Comparison of ENCODE assay signal across 9 mouse cellular contexts in genomic region chr1:93010731-93011130, GRCm38 (mm10). TPM values are rescaled to one million over a fixed set of nuclear protein-coding genes. Genes with fewer than 3 reads are reported as not detected.
DNase-seq lines count a peak whose midpoint lies in the region; ATAC-seq and TF ChIP-seq lines count a peak whose summit lies in the region.
"Had no signal": no experiment of that assay in that cellular context is flagged by ENCODE, and none has a peak within 500 bp of the region (broad histone marks: within the 10 kb centered on the region; RNA-seq: fewer than 3 reads in every experiment).

No protein-coding gene starts in this region.

- H3K36me3 ChIP-seq in hindbrain, embryonic 10.5 days: no peaks in the 10 kb centered on the region
- 0 out of 2 replicates have a peak, but pooled peaks cover 6% of the 10 kb centered on the region for H3K36me3 ChIP-seq in hindbrain, embryonic 12.5 days
- no peaks in the 10 kb centered on the region for H3K36me3 ChIP-seq in CH12.LX (replicated peaks in 1 of 2; ENCODE audit: control insufficient read depth in 1 of 2, insufficient read depth in 1 of 2, low read length in 1 of 2)
- no peaks in the 10 kb centered on the region for H3K36me3 ChIP-seq in limb, embryonic 11.5 days (ENCODE audit: control insufficient read depth, insufficient read depth, low read length)

- TF ChIP-seq EP300 in CH12.LX (IDR thresholded peaks at IDR 0.05; ENCODE audit: low read length): no peak

- H3K4me2 ChIP-seq in hindbrain, embryonic 12.5 days (replicated peaks): no peak overlapping the region
- H3K4me2 ChIP-seq in CH12.LX (ENCODE audit: insufficient read depth, low read depth, poor library complexity, severe bottlenecking): no peak overlapping the region
- H3K4me2 ChIP-seq in limb, embryonic 11.5 days (ENCODE audit: low read depth, severe bottlenecking): no peak overlapping the region

- H3K9ac ChIP-seq in hindbrain, embryonic 12.5 days: no peak overlapping the region
- H3K9ac ChIP-seq in CH12.LX (ENCODE audit: insufficient read depth, low read depth): no peak overlapping the region
- no peak overlapping the region for H3K9ac ChIP-seq in limb, embryonic 11.5 days (ENCODE audit: low read length)

- peak; percentile 26 to 68; a peak in 2 of 4 replicates for TF ChIP-seq CTCF in CH12.LX (conservative IDR thresholded peaks at IDR 0.05 in 1 of 2, IDR thresholded peaks at IDR 0.05 in 1 of 2; ENCODE audit: low read depth in 2 of 2, low read length in 2 of 2)
- peak; percentile 64 for TF ChIP-seq CTCF in brain, embryonic 14.5 days (IDR thresholded peaks at IDR 0.05; ENCODE audit: borderline replicate concordance, extremely low read depth, insufficient read depth, insufficient read length)

- no peak for ATAC-seq in hindbrain, embryonic 12.5 days (ENCODE audit: low FRiP score)
- no peak for ATAC-seq in limb, embryonic 11.5 days (ENCODE audit: insufficient number of reproducible peaks, low FRiP score, low TSS enrichment, low read depth)

- no peak for TF ChIP-seq POLR2A in CH12.LX (IDR thresholded peaks at IDR 0.05; ENCODE audit: low read depth, low read length)
- TF ChIP-seq POLR2A in brain, embryonic 14.5 days (IDR thresholded peaks at IDR 0.05; ENCODE audit: borderline replicate concordance, extremely low read depth, insufficient read depth, insufficient read length, poor library complexity, severe bottlenecking): no peak

- no peaks in the 10 kb centered on the region for H3K9me3 ChIP-seq in hindbrain, embryonic 10.5 days
- H3K9me3 ChIP-seq in hindbrain, embryonic 12.5 days (replicated peaks): no peaks in the 10 kb centered on the region
- H3K9me3 ChIP-seq in CH12.LX (replicated peaks; ENCODE audit: low read length): no peaks in the 10 kb centered on the region
- no peaks in the 10 kb centered on the region for H3K9me3 ChIP-seq in limb, embryonic 11.5 days (ENCODE audit: control insufficient read depth, low read length)

- TF ChIP-seq RAD21 in CH12.LX (IDR thresholded peaks at IDR 0.05; ENCODE audit: low read depth, low read length): peak; percentile 19

- H3K27ac ChIP-seq in hindbrain, embryonic 10.5 days: no peak overlapping the region
- no peak overlapping the region for H3K27ac ChIP-seq in hindbrain, embryonic 12.5 days
- H3K27ac ChIP-seq in CH12.LX (ENCODE audit: insufficient read depth, low read depth): no peak overlapping the region
- H3K27ac ChIP-seq in limb, embryonic 11.5 days (replicated peaks; ENCODE audit: low read depth, low read length): no peak overlapping the region

- no peaks in the 10 kb centered on the region for H3K79me2 ChIP-seq in CH12.LX (replicated peaks; ENCODE audit: control insufficient read depth, extremely low read depth, insufficient read depth, poor library complexity, severe bottlenecking)

- dilution Hi-C loops in CH12.LX (cut with MboI; ENCODE audit: extremely low pct_ligation_motif_present, extremely low pct_unique_long_range_greater_than_20kb, low sequenced_read_pairs): no loop called here

- WGBS in hindbrain, embryonic 10.5 days: 36% methylated on average over 3 of the region's 3 CpGs
- 26% methylated on average over 3 of the region's 3 CpGs for WGBS in hindbrain, embryonic 12.5 days
- 39% methylated on average over 3 of the region's 3 CpGs for WGBS in limb, embryonic 11.5 days

- H3K27me3 ChIP-seq in hindbrain, embryonic 10.5 days (ENCODE audit: insufficient read depth, poor library complexity, severe bottlenecking): no peaks in the 10 kb centered on the region
- no peaks in the 10 kb centered on the region for H3K27me3 ChIP-seq in hindbrain, embryonic 12.5 days
- H3K27me3 ChIP-seq in CH12.LX (replicated peaks): no peaks in the 10 kb centered on the region
- H3K27me3 ChIP-seq in limb, embryonic 11.5 days (ENCODE audit: control insufficient read depth, insufficient read depth, low read length): no peaks in the 10 kb centered on the region

- peak; percentile 33 for DNase-seq in hindbrain, embryonic 10.5 days (ENCODE audit: low spot score)
- peak; percentile 51 for DNase-seq in CH12.LX (ENCODE audit: extremely low read depth)
- peak; percentile 15 for DNase-seq in brain, embryonic 14.5 days (ENCODE audit: low read depth)
- DNase-seq in limb, embryonic 11.5 days (ENCODE audit: low spot score): peak; percentile 59
- peak; percentile 75 for DNase-seq in testis, postnatal 10 days (ENCODE audit: low spot score)
- DNase-seq in cerebellum, adult 9-11 months: no peak
- DNase-seq in layer of hippocampus, postnatal 14 days (ENCODE audit: low spot score in 2 of 2): no peak

- no peaks in the 10 kb centered on the region for H3K4me1 ChIP-seq in hindbrain, embryonic 10.5 days (replicated peaks)
- H3K4me1 ChIP-seq in hindbrain, embryonic 12.5 days: no peaks in the 10 kb centered on the region
- H3K4me1 ChIP-seq in CH12.LX (ENCODE audit: control insufficient read depth in 1 of 2, insufficient read depth in 2 of 2): peaks cover 25 to 74% of the 10 kb centered on the region in 2 experiments
- H3K4me1 ChIP-seq in limb, embryonic 11.5 days (ENCODE audit: control insufficient read depth, insufficient read depth, low read length): no peaks in the 10 kb centered on the region

- in situ Hi-C loops in CH12.LX (cut with MboI; ENCODE audit: low pct_ligation_motif_present, low pct_unique_long_range_greater_than_20kb, low sequenced_read_pairs): loop anchor here (5.0 kb wide), 2 partner anchors 53 to 72 kb away; no protein-coding TSS in a partner anchor

- H3K4me3 ChIP-seq in hindbrain, embryonic 10.5 days: no peak overlapping the region
- no peak overlapping the region for H3K4me3 ChIP-seq in hindbrain, embryonic 12.5 days
- no peak overlapping the region for H3K4me3 ChIP-seq in CH12.LX (replicated peaks in 1 of 3; ENCODE audit: low read depth in 2 of 3, low read length in 2 of 3, poor library complexity in 1 of 3)
- no peak overlapping the region for H3K4me3 ChIP-seq in limb, embryonic 11.5 days (ENCODE audit: low read depth, low read length)

TF ChIP-seq in CH12.LX, 34 proteins besides CTCF, POLR2A, EP300 and RAD21:
- TF ChIP-seq SMC3 (IDR thresholded peaks at IDR 0.05; ENCODE audit: low read depth, low read length): peak; percentile 54
- no peak for TF ChIP-seq MAFK (IDR thresholded peaks at IDR 0.05; ENCODE audit: insufficient replicate concordance, low read length)
- no peak for TF ChIP-seq PAX5 (IDR thresholded peaks at IDR 0.05; ENCODE audit: low read length)
- 0 out of 2 replicates have a peak, but pooled peaks have one; percentile 44 for TF ChIP-seq MAZ (IDR thresholded peaks at IDR 0.05; ENCODE audit: low read depth, low read length)
- no peak for TF ChIP-seq ELF1 (IDR thresholded peaks at IDR 0.05; ENCODE audit: low read depth, low read length)

RNA-seq across cellular contexts. Expression of gene Aqp12, which starts 4.6 kb away (rescaled TPM):
- polyA plus RNA-seq in hindbrain, embryonic 10.5 days (2016; fragmentation: Nextera tagmentation; extraction: Ambion mirVana): not detected in 2 replicates
- polyA plus RNA-seq in hindbrain, embryonic 12.5 days (2016; fragmentation: Nextera tagmentation; extraction: Ambion mirVana): not detected in 2 replicates
- total RNA-seq in CH12.LX (2012; rRNA removed) (not detected in 2 replicates), CH12.LX (2014; rRNA removed) (not detected in 2 replicates)
- not detected in 2 replicates for polyA plus RNA-seq in CH12.LX (2012; ENCODE audit: insufficient read length, low read depth)
- not detected in 2 replicates for polyA plus RNA-seq in brain, embryonic 14.5 days (2012; rRNA removed)
- not detected in 2 replicates for polyA plus RNA-seq in limb, embryonic 11.5 days (2014; fragmentation: Nextera tagmentation; extraction: Ambion mirVana)
- not detected for total RNA-seq in layer of hippocampus, postnatal 14 days (2021)
- total RNA-seq: layer of hippocampus, postnatal 10 days had no signal

Comparison
In these comparisons a context has a peak if more than half of its experiments do, and no peak if none do; other contexts are left out.
1. DNase-seq: peak in hindbrain, embryonic 10.5 days (single experiment), CH12.LX (single experiment), brain, embryonic 14.5 days (single experiment), limb, embryonic 11.5 days (single experiment) and testis, postnatal 10 days (single experiment); none in cerebellum, adult 9-11 months (single experiment) and layer of hippocampus, postnatal 14 days (0 of 2).